Mouse (Mus musculus): ENCODE data around the gene Exosc6. TPM values are rescaled to one million over a fixed set of nuclear protein-coding genes. Genes with fewer than 3 reads are reported as not detected.
"Not testable (repeated sequence)": the region's sequence is repeated elsewhere in the genome, so short reads cannot be mapped to it uniquely, and the experiment has no call there.

Exosc6 gene
- 1.5 TPM in 1 of 2 replicates, not detected in the other for polyA plus RNA-seq (2016; fragmentation: Nextera tagmentation; extraction: Ambion mirVana)

GRCm38 (mm10) chr8:111056158-111056663 is at the start of gene Exosc6:
Gene Exosc6 (plus strand): TSS chr8:111056339.
- ATAC-seq (ENCODE audit: low FRiP score) = peak; percentile 94
- no peaks in the 10 kb centered on the region; the same call in 1 of the 2 replicates for H3K27me3 ChIP-seq
- peaks cover 17% of the 10 kb centered on the region for H3K4me1 ChIP-seq
- no peaks in the 10 kb centered on the region for H3K9me3 ChIP-seq
- H3K4me3 ChIP-seq (replicated peaks) = peak within 1 kb of the TSS; percentile 99
- peak within 1 kb of the TSS; percentile 94 for H3K9ac ChIP-seq
- H3K36me3 ChIP-seq (replicated peaks) = peaks cover 56% of the 10 kb centered on the region
- under 1% methylated on average over 68 of the region's 68 CpGs for WGBS
- peak within 1 kb of the TSS; percentile 80 for H3K27ac ChIP-seq
- H3K4me2 ChIP-seq = peak within 1 kb of the TSS; percentile 99

GRCm38 (mm10) chr8:111010230-111010991 is 45.7 kb upstream of the Exosc6 start:
- not testable (repeated sequence) for H3K9me3 ChIP-seq; H3K27ac ChIP-seq; H3K4me1 ChIP-seq; H3K9ac ChIP-seq; H3K4me3 ChIP-seq (replicated peaks); ATAC-seq (ENCODE audit: low FRiP score); H3K4me2 ChIP-seq; H3K27me3 ChIP-seq
- WGBS = 97% methylated on average over 9 of the region's 10 CpGs
- H3K36me3 ChIP-seq (replicated peaks) = peaks cover 46% of the 10 kb centered on the region

GRCm38 (mm10) chr8:111026609-111027008 is 29.5 kb upstream of the Exosc6 start:
- not testable (repeated sequence) for H3K4me1 ChIP-seq; H3K27me3 ChIP-seq; H3K9me3 ChIP-seq; H3K36me3 ChIP-seq (replicated peaks); H3K4me3 ChIP-seq (replicated peaks); ATAC-seq (ENCODE audit: low FRiP score); H3K27ac ChIP-seq; H3K4me2 ChIP-seq; H3K9ac ChIP-seq
- WGBS = 100% methylated on average over 2 of the region's 2 CpGs

- H3K4me2 ChIP-seq = peak overlapping the region; percentile 88
Observed at GRCm38 (mm10) chr8:111027391-111027937, 28.7 kb upstream of the Exosc6 start.

GRCm38 (mm10) chr8:111029589-111029988 is 26.6 kb upstream of the Exosc6 start:
- no peak overlapping the region for H3K9ac ChIP-seq
- H3K4me2 ChIP-seq = no peak overlapping the region
- no peaks in the 10 kb centered on the region for H3K9me3 ChIP-seq
- peaks cover 7% of the 10 kb centered on the region for H3K27me3 ChIP-seq
- H3K27ac ChIP-seq = no peak overlapping the region
- H3K4me3 ChIP-seq (replicated peaks) = no peak overlapping the region
- peaks cover 12% of the 10 kb centered on the region for H3K4me1 ChIP-seq
- WGBS = 60% methylated on average over 4 of the region's 4 CpGs
- ATAC-seq (ENCODE audit: low FRiP score) = no peak
- H3K36me3 ChIP-seq (replicated peaks) = no peaks in the 10 kb centered on the region

More at GRCm38 (mm10) chr8:111027391-111027937, 28.7 kb upstream of the Exosc6 start:
- H3K9ac ChIP-seq = peak overlapping the region; percentile 69
- under 1% methylated on average over 31 of the region's 31 CpGs for WGBS
- H3K27ac ChIP-seq = no peak overlapping the region
- H3K9me3 ChIP-seq = no peaks in the 10 kb centered on the region
- peak overlapping the region; percentile 60 for H3K4me3 ChIP-seq (replicated peaks)
- peaks cover 7% of the 10 kb centered on the region for H3K27me3 ChIP-seq
- no peaks in the 10 kb centered on the region for H3K36me3 ChIP-seq (replicated peaks)
- ATAC-seq (ENCODE audit: low FRiP score) = peak; percentile 86
- H3K4me1 ChIP-seq = peaks cover 7% of the 10 kb centered on the region; the same call in 1 of the 2 replicates

- peaks cover 17% of the 10 kb centered on the region for H3K4me1 ChIP-seq
Observed at GRCm38 (mm10) chr8:111030045-111030444, 26.1 kb upstream of the Exosc6 start.

GRCm38 (mm10) chr8:111031572-111031971 is 24.6 kb upstream of the Exosc6 start, which contains the start of gene Ddx19b:
Gene Ddx19b (minus strand): TSS chr8:111031751.
- no peak within 1 kb of the TSS for H3K4me3 ChIP-seq (replicated peaks)
- no peak within 1 kb of the TSS for H3K9ac ChIP-seq
- H3K4me1 ChIP-seq = peaks cover 26% of the 10 kb centered on the region
- no peak within 1 kb of the TSS for H3K27ac ChIP-seq
- no peak for ATAC-seq (ENCODE audit: low FRiP score)
- WGBS = 95% methylated on average over 19 of the region's 19 CpGs
- no peaks in the 10 kb centered on the region for H3K9me3 ChIP-seq
- H3K4me2 ChIP-seq = no peak within 1 kb of the TSS
- H3K27me3 ChIP-seq = peaks cover 7% of the 10 kb centered on the region
- peaks cover 6% of the 10 kb centered on the region for H3K36me3 ChIP-seq (replicated peaks)

More at GRCm38 (mm10) chr8:111030045-111030444, 26.1 kb upstream of the Exosc6 start:
- peaks cover 7% of the 10 kb centered on the region for H3K27me3 ChIP-seq
- H3K36me3 ChIP-seq (replicated peaks) = no peaks in the 10 kb centered on the region
- H3K4me2 ChIP-seq = no peak overlapping the region
- WGBS = 82% methylated on average over 6 of the region's 6 CpGs
- H3K27ac ChIP-seq = no peak overlapping the region
- H3K9ac ChIP-seq = no peak overlapping the region
- no peaks in the 10 kb centered on the region for H3K9me3 ChIP-seq
- ATAC-seq (ENCODE audit: low FRiP score) = no peak
- no peak overlapping the region for H3K4me3 ChIP-seq (replicated peaks)

GRCm38 (mm10) chr8:111032916-111033315 is 23.2 kb upstream of the Exosc6 start, which contains the start of gene Aars:
Gene Aars (plus strand): TSS chr8:111033144.
- Histone ChIP-seq H3K4me2 (peak within 1 kb of the TSS; percentile 72), H3K9ac (peak within 1 kb of the TSS; percentile 81), H3K9me3 (no peaks in the 10 kb centered on the region), H3K27me3 (peaks cover 7% of the 10 kb centered on the region), H3K36me3 (replicated peaks) (peaks cover 16% of the 10 kb centered on the region), H3K27ac (peak within 1 kb of the TSS; percentile 86), H3K4me3 (replicated peaks) (peak within 1 kb of the TSS; percentile 79), H3K4me1 (peaks cover 22% of the 10 kb centered on the region)
- ATAC-seq (ENCODE audit: low FRiP score) = no peak
- WGBS = 97% methylated on average over 7 of the region's 7 CpGs

- 5% methylated on average over 37 of the region's 37 CpGs for WGBS
- ATAC-seq (ENCODE audit: low FRiP score) = peak; percentile 100
- Histone ChIP-seq H3K4me1 (peaks cover 19% of the 10 kb centered on the region), H3K4me2 (peak overlapping the region; percentile 72), H3K9me3 (no peaks in the 10 kb centered on the region), H3K27me3 (peaks cover 7% of the 10 kb centered on the region), H3K9ac (peak overlapping the region; percentile 81), H3K36me3 (replicated peaks) (peaks cover 23% of the 10 kb centered on the region), H3K27ac (peak overlapping the region; percentile 86), H3K4me3 (replicated peaks) (peak overlapping the region; percentile 79)
Observed at GRCm38 (mm10) chr8:111033482-111034215, 22.5 kb upstream of the Exosc6 start.

- peaks cover 19% of the 10 kb centered on the region for H3K4me1 ChIP-seq
- WGBS = 22% methylated on average over 12 of the region's 12 CpGs
- H3K4me2 ChIP-seq = peak overlapping the region; percentile 72
- H3K36me3 ChIP-seq (replicated peaks) = peaks cover 28% of the 10 kb centered on the region
- peak overlapping the region; percentile 86 for H3K27ac ChIP-seq
- H3K4me3 ChIP-seq (replicated peaks) = peak overlapping the region; percentile 79
- peak; percentile 15; the same call in 1 of the 2 replicates for ATAC-seq (ENCODE audit: low FRiP score)
- peaks cover 7% of the 10 kb centered on the region for H3K27me3 ChIP-seq
- H3K9me3 ChIP-seq = no peaks in the 10 kb centered on the region
- peak overlapping the region; percentile 81 for H3K9ac ChIP-seq
Observed at GRCm38 (mm10) chr8:111034276-111034675, 21.9 kb upstream of the Exosc6 start.

GRCm38 (mm10) chr8:111036591-111036990 is 19.5 kb upstream of the Exosc6 start:
- H3K27ac ChIP-seq = no peak overlapping the region

GRCm38 (mm10) chr8:111042546-111042945 is 13.6 kb upstream of the Exosc6 start:
- 95% methylated on average over 19 of the region's 19 CpGs for WGBS
- Histone ChIP-seq H3K9ac (no peak overlapping the region), H3K36me3 (replicated peaks) (peaks cover 94% of the 10 kb centered on the region)

More at GRCm38 (mm10) chr8:111036591-111036990, 19.5 kb upstream of the Exosc6 start:
- 91% methylated on average over 15 of the region's 15 CpGs for WGBS
- ATAC-seq (ENCODE audit: low FRiP score) = no peak
- no peak overlapping the region for H3K9ac ChIP-seq
- H3K9me3 ChIP-seq = no peaks in the 10 kb centered on the region
- H3K4me3 ChIP-seq (replicated peaks) = no peak overlapping the region
- H3K36me3 ChIP-seq (replicated peaks) = peaks cover 50% of the 10 kb centered on the region
- peaks cover 5% of the 10 kb centered on the region for H3K27me3 ChIP-seq
- no peak overlapping the region for H3K4me2 ChIP-seq
- H3K4me1 ChIP-seq = peaks cover 19% of the 10 kb centered on the region

More at GRCm38 (mm10) chr8:111042546-111042945, 13.6 kb upstream of the Exosc6 start:
- no peaks in the 10 kb centered on the region for H3K9me3 ChIP-seq
- no peak overlapping the region for H3K4me3 ChIP-seq (replicated peaks)
- no peak overlapping the region for H3K27ac ChIP-seq
- no peaks in the 10 kb centered on the region for H3K27me3 ChIP-seq
- H3K4me1 ChIP-seq = no peaks in the 10 kb centered on the region
- no peak overlapping the region for H3K4me2 ChIP-seq
- no peak for ATAC-seq (ENCODE audit: low FRiP score)
